Mouse (Mus musculus) lung, adult 2 months (tissue): ENCODE measurements at regions not wholly inside any gene's neighbourhood (a gene's known extent, or its start where the extent isn't known, plus 50 kb on each side); places are given as distances from the start of the nearest gene placed in this dataset.

Source experiments
- CTCF ChIP-seq: fragments of 200-500 bp; IDR thresholded peaks from 2 replicates; pipeline ENCODE4 v1.5.1; 2011; ENCODE audit warnings: mild to moderate bottlenecking, low read length, control low read depth; ENCODE audit not compliant: insufficient read depth
- POLR2A ChIP-seq: fragments of 200-500 bp; IDR thresholded peaks from 2 replicates; pipeline ENCODE4 v1.6.1; 2011; ENCODE audit warnings: low read depth, mild to moderate bottlenecking, control low read depth, low read length, borderline replicate concordance; ENCODE audit errors: extremely low read depth

GRCm38 (mm10) chr1:183657043-183657442 is 239.0 kb downstream of the Hhipl2 start:
- TF ChIP-seq CTCF (peak; percentile 75), POLR2A (no peak)
